In genomic region chr5:112748001-112748719, GRCm38 (mm10) we compare ENCODE assay signal across 13 mouse cellular contexts.
DNase-seq lines count a peak whose midpoint lies in the region; ATAC-seq lines count a peak whose summit lies in the region.
"Had no signal": no experiment of that assay in that cellular context is flagged by ENCODE, and none has a peak within 500 bp of the region (broad histone marks: within the 10 kb centered on the region; RNA-seq: fewer than 3 reads in every experiment).

No protein-coding gene starts in this region.

- H3K27ac ChIP-seq in hindbrain, embryonic 12.5 days: peak overlapping the region; percentile 60
- H3K27ac ChIP-seq in midbrain, embryonic 13.5 days: peak overlapping the region; percentile 83
- no peak overlapping the region for H3K27ac ChIP-seq in liver, embryonic 11.5 days (ENCODE audit: low read depth, low read length)
- H3K27ac ChIP-seq: embryonic facial prominence, embryonic 10.5 days; liver, embryonic 12.5 days; stomach, postnatal 0 days had no signal

- no peak overlapping the region for H3K9ac ChIP-seq in hindbrain, embryonic 12.5 days
- no peak overlapping the region for H3K9ac ChIP-seq in midbrain, embryonic 13.5 days (replicated peaks)
- H3K9ac ChIP-seq in liver, embryonic 11.5 days (ENCODE audit: low read depth, low read length): no peak overlapping the region
- H3K9ac ChIP-seq: liver, embryonic 12.5 days had no signal

- H3K36me3 ChIP-seq in hindbrain, embryonic 12.5 days: no peaks in the 10 kb centered on the region; the same call in 1 of the 2 replicates
- H3K36me3 ChIP-seq in midbrain, embryonic 13.5 days: no peaks in the 10 kb centered on the region
- no peaks in the 10 kb centered on the region for H3K36me3 ChIP-seq in liver, embryonic 11.5 days (ENCODE audit: control insufficient read depth, insufficient read depth, low read length)
- H3K36me3 ChIP-seq: embryonic facial prominence, embryonic 10.5 days; G1E; liver, embryonic 12.5 days had no signal

- peaks cover 20% of the 10 kb centered on the region for H3K4me1 ChIP-seq in hindbrain, embryonic 12.5 days
- peaks cover 49% of the 10 kb centered on the region for H3K4me1 ChIP-seq in midbrain, embryonic 13.5 days (replicated peaks)
- no peaks in the 10 kb centered on the region for H3K4me1 ChIP-seq in liver, embryonic 11.5 days (replicated peaks; ENCODE audit: control insufficient read depth, insufficient read depth, low read length)
- H3K4me1 ChIP-seq: liver, embryonic 12.5 days had no signal

- WGBS in hindbrain, embryonic 12.5 days: 36% methylated on average over 21 of the region's 21 CpGs
- 29% methylated on average over 21 of the region's 21 CpGs for WGBS in midbrain, embryonic 13.5 days
- 46% methylated on average over 21 of the region's 21 CpGs for WGBS in liver, embryonic 11.5 days

- peak; percentile 27; the same call in 1 of the 2 replicates for ATAC-seq in hindbrain, embryonic 12.5 days (ENCODE audit: low FRiP score)
- peak; percentile 46 for ATAC-seq in midbrain, embryonic 13.5 days
- ATAC-seq in liver, embryonic 11.5 days (replicated peaks; ENCODE audit: low FRiP score): no peak
- ATAC-seq: liver, embryonic 12.5 days had no signal

- H3K4me2 ChIP-seq in hindbrain, embryonic 12.5 days (replicated peaks): no peak overlapping the region
- H3K4me2 ChIP-seq in midbrain, embryonic 13.5 days (replicated peaks): peak overlapping the region; percentile 15; the same call in 1 of the 2 replicates
- no peak overlapping the region for H3K4me2 ChIP-seq in liver, embryonic 11.5 days
- H3K4me2 ChIP-seq: liver, embryonic 12.5 days had no signal

- peak; percentile 41 to 49 for DNase-seq in cerebellum, postnatal 14 days
- DNase-seq in cerebellum, adult 11 months: no peak
- DNase-seq in MN1 (ENCODE audit: low spot score): peak; percentile 34
- no peak for DNase-seq in liver, embryonic 11.5 days (ENCODE audit: low spot score)
- DNase-seq in adrenal gland, postnatal 4 days (ENCODE audit: low spot score in 2 of 2): no peak
- DNase-seq in adrenal gland, postnatal 14 days: no peak
- DNase-seq: heart, adult 11 months had no signal

- H3K27me3 ChIP-seq in hindbrain, embryonic 12.5 days: no peaks in the 10 kb centered on the region
- no peaks in the 10 kb centered on the region for H3K27me3 ChIP-seq in midbrain, embryonic 13.5 days
- H3K27me3 ChIP-seq in liver, embryonic 11.5 days (replicated peaks; ENCODE audit: control insufficient read depth, insufficient read depth, low read length): no peaks in the 10 kb centered on the region

- no peaks in the 10 kb centered on the region for H3K9me3 ChIP-seq in hindbrain, embryonic 12.5 days (replicated peaks)
- no peaks in the 10 kb centered on the region for H3K9me3 ChIP-seq in midbrain, embryonic 13.5 days
- H3K9me3 ChIP-seq in liver, embryonic 11.5 days (ENCODE audit: control insufficient read depth, low read length): no peaks in the 10 kb centered on the region

- H3K4me3 ChIP-seq in hindbrain, embryonic 12.5 days: no peak overlapping the region
- no peak overlapping the region for H3K4me3 ChIP-seq in midbrain, embryonic 13.5 days (replicated peaks)
- H3K4me3 ChIP-seq in liver, embryonic 11.5 days (ENCODE audit: low read depth, low read length): no peak overlapping the region
- H3K4me3 ChIP-seq: embryonic facial prominence, embryonic 10.5 days; liver, embryonic 12.5 days had no signal

Comparison
In these comparisons a context has a peak if more than half of its experiments do, and no peak if none do; other contexts are left out.
1. DNase-seq: peak in cerebellum, postnatal 14 days (2 of 2) and MN1 (single experiment); none in cerebellum, adult 11 months (single experiment), liver, embryonic 11.5 days (single experiment), adrenal gland, postnatal 4 days (0 of 2) and adrenal gland, postnatal 14 days (single experiment).